Mouse (Mus musculus) forelimb bud, embryonic 11.5 days (tissue): ENCODE results near the gene Neurod4.
A peak's percentile ranks its signal among the peaks of the same experiment; 100 is the strongest.

Experiments used
- DNase-seq: peaks from one replicate; pipeline ENCODE4 v3.0.0-alpha.2; 2012; ENCODE audit warnings: low read depth, low spot score

Gene Neurod4

DNA sequence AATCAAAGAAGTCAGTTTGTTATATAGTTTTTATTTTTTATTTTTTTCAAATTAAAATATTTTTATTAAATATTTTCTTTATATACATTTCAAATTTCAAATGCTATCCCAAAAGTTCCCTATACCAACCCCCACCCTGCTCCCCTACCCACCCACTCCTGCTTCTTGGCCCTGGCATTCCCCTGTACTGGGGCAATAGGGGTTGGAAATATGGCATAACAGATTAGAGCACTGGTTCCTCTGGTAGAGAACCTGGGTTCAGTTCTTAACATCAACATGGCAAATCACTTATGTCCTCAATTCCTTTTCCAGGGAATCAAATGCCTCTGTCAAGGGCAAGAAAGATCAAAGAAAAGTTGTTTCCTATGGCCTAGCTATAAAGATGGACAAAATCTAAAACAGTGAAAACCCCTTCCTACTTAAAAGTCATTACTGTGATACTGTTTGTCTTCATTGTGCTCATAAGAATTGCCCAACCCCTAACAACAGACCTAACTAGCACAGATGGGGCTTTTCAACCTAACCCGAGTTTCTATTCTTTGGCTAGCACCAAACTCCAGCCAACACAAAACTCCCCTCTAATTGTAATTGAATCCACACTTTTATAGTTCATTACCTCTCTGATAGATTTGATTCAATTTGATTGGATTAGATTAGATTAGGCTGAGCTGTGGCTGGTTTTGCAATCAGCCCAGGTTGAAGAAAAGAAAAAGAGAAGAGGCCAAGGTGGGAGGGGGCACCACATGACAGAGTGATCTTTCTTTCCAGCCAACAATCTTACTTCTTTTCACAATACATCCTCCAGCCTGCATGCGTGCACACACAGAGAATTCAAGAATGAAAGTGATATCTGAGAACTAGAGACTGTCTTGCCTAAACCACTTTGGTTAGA lies 41.5 kb downstream of the Neurod4 start:
- no peak for DNase-seq

DNA sequence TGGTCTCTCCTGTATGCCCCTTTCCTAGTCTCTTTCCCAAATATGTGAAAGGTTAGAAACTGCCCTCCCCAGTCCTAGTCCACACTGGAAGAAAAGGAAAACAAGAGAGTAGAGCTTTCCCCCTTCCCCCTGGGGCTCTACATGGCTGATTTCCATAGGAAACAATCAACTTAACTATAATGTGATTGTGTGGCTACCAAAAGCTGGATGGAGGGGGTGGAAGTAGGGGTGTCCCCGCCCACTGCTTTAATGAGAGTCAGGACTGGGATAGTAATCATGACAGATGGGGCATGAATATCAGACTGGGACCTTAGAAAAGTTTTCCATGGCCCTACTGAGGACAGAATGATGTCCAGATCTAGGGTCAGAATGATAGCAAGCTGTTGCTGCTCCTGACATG lies 45.5 kb downstream of the Neurod4 start:
- no peak for DNase-seq

- DNase-seq: no peak
These were observed 47.9 kb downstream of the Neurod4 start for GRCm38 (mm10) chr10:130232117-130232516.

DNA sequence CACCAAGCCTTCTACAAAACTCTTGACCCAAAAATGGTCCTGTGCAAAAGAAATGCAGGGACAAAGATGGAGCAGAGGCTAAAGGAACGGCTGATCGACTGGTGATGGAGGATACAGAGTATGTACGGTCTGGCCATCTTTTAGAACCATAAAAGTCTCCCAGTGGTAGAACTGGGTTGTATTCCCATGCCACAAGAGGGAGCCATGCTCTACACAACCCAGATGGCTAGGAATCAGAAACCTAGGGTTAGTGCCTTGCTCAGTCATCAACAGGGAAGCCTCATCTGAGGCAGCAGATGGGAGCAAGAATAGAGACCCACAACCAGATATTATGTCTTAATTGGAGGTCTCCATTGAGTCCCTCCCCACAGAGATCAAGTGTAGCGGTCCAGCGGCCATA lies 50.5 kb downstream of the Neurod4 start:
- no peak for DNase-seq

- peak; percentile 69 for DNase-seq
These were observed 51.8 kb downstream of the Neurod4 start for GRCm38 (mm10) chr10:130228246-130228645.

GRCm38 (mm10) chr10:130225034-130225433 lies 55.0 kb downstream of the Neurod4 start:
- DNase-seq: no peak
